Mouse (Mus musculus) left cerebral cortex, adult 18-20 months (tissue): ENCODE measurements around the gene Pard3b. TPM values are rescaled to one million over a fixed set of nuclear protein-coding genes. Genes with fewer than 3 reads are reported as not detected.
A peak's percentile ranks its signal among the peaks of the same experiment; 100 is the strongest.

Experiments
- DNase-seq, 2 experiments: peaks; one replicate each; pipeline ENCODE4 v3.0.0; 2021 to 2022; ENCODE audit warnings: low spot score in 2 of 2, mixed read lengths in 1 of 2
- long read RNA-seq, 2 experiments: library from polyadenylated mRNA; stranded (forward); transcript quantifications; one replicate each; pipeline ENCODE4 v2.0.0; 2021
- total RNA-seq, 2 experiments: library from RNA; stranded (reverse); gene quantifications; 2 replicates each; pipeline ENCODE4 v1.2.3; 2021

The Pard3b gene
- total RNA-seq, result 1 to 10 TPM; 3.1 to 3.7 TPM
- long read RNA-seq, experiment 1, partial matches to known transcripts, result 0 of 1 reads
- long read RNA-seq, experiment 1, other reads (novel, unspliced or antisense), result 1 of 1 reads
- long read RNA-seq, experiment 2, result 0 reads

DNA sequence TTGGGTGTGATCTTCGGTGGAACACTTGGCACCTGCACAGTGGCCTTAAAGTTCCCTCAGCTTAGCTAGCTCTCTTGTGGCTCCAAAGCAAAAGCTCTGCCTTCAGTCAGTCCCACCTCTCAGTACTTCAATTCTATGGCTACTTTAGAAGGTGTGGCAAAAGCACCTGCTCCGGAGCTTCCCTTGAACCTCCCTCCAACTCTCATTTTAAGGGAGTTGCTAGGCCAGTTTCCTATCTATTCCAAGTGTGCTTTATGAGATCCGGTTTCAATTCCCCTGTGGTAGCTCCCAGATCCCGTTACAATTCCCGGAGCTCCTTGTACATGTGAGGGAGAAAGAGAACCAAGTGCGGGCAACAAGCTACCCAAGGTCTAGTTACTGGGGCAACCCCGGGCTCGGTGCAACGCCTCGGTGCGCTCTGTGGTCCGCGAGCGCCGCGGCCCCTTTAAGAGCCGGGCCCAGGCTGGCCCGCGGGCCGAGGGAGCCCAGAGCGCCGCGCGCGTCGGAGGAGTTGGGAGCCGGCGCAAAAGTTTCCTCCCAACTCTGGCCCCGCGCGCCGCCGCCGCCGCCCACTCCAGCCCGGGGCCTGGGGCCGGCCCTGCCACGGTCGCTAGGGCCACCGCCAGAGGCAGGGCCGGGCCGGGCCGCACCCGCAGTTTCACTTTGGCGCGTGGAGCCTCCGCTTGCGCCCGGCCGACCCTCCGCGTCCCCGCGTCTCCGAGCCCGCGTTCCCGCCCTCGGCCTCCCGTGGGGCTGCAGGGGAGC, at the start of gene Pard3b:
TSS of gene Pard3b (plus strand) at position 478 of the 765 bp plus-strand sequence.
- peak; percentile 19 to 24 for DNase-seq

DNA sequence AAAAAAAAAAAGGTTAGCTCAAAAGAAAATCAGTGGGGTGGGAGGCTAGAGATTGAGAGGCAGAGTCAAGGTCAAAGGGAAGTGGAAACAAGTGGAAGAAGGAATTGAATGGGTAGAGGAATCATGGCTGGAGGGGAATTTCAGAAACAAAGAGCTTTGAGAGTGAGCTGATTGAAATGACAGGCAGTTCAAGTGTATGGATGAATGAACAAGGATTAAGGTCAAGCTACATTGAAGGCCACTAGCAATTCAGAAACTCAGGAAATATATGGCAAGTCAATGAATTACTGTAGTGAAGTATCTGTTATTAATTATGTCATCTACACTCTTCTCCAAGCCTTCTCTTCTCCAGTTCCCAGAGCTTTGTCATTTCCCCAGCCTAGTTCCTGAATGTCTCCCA, 22.4 kb upstream of the Pard3b start:
- DNase-seq, result no peak

DNA sequence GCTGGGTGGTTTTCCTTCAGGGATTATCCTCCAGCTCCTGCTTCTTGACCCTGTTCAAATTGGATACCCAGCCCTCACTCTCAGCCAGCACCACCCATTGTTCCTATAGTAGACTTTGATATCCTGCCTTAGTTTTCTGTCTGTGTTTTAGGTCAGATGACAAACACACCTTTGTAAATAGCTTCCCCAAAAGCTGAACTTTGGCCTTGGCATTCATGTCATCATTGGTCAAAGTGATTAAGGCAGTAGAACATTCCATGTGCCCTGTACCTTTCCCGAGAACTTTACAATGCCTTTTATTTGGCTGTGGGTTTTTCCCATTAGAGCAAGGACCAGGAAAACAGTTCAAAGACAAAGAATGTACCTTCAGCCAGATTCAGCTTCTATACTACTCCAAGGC, 18.0 kb upstream of the Pard3b start:
- DNase-seq, result no peak

DNA sequence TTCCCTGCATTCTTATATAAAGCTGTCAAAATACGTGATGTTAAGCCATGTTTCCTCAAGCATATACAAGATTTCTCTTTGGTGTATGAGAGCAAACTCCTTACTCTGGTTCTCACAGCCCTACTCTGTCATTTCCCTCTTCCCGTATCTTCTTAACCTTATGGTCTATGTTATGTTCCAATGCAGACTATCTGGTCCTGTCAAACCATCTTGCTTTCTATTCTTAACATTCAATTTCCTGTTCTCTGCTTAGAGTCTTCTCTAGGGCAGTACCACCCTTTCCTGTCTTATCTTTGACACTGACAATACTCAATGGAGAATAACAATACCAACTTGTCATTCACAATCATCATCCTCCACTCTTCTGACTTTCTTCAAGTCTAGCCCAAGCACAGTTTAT, 8.8 kb upstream of the Pard3b start:
- DNase-seq, result no peak

DNA sequence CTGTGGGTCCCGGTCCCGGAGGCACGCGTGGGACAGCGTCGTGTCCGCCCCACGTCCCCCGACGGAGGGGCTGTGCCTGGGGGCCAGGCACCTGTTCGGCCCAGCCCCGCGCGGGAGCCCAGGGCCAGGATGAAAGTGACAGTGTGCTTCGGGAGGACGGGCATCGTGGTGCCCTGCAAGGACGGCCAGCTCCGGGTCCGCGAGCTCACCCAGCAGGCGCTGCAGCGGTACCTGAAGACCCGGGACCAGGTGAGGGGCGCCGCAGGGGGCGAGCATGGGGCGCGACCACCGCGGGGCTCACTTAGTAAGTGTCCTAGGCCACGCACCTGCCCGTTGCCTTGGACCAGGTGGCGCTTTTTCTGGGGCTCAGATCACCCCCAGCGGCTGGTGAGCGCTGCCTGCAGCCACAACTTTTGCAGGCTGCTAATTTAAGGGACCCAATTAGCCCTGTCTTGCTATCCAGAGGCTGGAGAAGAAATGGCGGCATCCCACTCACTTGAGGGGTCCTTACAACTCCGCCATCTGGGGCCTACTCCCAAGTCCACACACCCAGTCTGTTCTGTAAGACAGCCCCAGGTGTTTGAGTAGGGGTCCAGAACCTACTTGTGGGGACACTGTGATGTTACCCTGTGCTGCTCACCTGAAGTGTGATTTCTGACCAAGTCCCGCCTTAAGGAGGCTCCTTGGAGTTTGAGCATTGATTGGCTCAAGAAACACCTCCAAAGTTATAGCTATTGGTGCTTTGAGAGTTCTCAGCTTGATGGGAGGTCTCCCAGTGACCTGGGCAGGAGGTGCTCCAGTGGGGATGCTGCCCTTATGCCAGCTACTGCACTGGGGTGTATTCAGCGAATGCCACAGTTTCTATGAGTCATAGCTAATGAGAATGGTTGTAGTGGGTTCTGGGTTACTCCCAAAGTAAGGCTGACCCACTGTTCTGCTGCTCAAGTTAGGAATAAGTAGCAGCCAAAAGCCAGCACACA, 780 bp downstream of the Pard3b start:
- no peak for DNase-seq

DNA sequence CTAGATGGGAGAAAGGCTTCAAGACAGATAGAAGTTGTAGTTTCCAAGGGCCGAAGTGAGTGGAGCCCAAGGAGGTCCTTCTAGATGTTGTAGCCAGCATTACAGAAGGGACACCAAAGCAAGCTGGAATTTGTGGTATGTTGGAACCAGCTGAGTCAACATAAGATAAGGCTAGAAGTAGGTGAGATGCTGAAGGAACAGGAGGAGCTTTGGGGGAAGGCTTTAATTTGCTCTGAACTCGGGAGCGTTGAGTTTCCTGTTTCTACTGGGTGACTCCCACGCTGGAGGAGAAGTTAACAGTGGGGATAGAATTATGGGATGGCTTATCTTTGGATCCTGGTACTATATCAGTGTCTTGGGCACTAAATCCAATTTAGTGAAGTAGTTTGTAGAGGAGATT, 3.3 kb downstream of the Pard3b start:
- no peak for DNase-seq

DNA sequence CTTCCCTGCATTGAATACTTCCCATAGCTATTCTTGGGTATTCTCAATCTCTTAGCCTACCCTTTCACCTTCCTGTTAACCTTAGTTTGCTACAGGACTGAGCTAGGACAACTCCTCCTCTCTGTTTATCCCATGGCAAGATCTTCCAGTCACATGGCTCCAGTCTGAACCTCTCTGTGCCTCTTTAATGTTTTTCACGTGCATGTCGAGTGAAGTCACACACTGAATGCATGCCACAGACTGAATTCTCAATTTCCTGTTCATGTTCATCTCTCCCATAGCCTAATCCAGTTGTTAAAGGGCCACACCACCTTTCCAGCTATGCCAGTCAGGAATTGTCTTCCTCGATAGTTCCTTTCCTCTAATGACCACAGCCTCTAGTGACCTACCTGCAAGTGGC, 6.4 kb downstream of the Pard3b start:
- no peak for DNase-seq

DNA sequence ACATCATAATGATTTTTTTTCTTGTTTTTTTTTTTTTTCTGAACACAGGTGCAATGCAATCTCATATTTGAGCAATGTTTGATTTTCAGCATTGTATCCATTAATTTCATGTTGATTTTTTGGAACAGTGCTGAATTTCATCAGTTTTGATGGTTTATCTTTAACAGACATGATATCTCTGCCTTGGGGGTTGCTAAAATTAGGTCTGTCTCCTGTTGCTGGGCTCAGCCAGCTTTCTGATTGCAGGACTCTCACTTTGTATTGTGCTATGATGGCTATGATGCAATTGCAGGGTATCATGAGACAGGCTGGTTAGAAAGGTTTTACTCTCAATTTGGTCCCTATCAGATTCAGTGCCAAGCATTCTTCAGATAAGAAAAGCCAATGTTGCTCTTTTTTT, 11.3 kb downstream of the Pard3b start:
- DNase-seq, result no peak

DNA sequence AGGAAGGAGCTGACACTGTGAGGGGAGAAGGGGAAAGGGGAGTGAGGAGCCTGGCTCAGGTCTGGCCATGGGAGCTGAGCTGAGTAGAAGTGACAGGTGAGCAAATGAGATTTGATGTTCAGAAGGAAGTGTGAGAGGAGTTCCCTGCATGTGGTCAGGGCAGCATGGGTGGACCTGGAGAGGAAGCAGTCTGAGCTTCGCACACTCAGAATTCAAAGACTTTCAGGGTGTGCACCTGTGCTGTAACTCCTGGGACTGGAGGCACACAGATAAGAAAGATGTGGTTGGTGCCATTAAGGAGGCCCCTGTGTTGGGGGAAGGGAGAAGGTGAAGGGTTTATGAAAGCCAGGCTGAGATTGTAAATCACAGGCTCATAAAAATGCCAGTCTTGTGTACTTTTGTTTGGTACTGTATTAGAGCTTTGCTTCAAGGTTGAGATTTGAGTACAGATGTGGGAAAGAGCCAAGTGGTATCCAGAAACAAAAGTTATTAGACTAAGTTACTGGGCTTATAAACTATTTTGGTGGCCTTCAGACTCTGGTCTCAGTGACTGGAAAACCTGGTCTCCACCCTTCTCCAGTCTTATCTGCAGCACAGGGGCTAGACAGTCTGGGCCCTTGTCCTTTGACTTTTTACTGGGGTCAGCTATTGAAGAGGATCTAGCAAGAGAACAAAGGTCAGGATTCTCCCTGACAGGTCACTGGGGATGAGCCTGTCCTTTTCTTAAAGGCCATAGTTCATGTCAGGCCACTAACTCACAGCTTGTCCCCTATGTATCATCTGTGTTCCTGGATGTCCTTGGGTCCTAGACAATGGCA, 13.0 kb downstream of the Pard3b start:
- no peak for DNase-seq

DNA sequence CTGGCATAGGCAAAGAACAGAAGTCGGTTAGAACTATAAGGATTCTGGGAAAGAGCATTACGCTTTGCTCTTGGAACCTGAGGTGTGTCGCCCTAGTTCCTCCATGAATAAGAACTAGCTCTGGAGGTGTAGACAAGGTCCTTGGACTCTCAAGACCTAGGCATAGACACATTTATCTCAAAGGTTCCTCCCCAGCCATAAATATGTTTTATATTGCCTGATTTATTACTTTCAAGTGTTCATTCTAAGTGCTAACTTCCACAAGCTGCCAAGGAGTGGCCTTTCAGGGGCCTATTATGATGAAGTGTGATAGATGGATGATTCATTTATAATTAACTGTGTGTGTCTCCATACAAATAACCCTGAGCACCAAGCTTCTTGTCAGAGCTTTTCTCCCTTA, 19.1 kb downstream of the Pard3b start:
- DNase-seq, result no peak

DNA sequence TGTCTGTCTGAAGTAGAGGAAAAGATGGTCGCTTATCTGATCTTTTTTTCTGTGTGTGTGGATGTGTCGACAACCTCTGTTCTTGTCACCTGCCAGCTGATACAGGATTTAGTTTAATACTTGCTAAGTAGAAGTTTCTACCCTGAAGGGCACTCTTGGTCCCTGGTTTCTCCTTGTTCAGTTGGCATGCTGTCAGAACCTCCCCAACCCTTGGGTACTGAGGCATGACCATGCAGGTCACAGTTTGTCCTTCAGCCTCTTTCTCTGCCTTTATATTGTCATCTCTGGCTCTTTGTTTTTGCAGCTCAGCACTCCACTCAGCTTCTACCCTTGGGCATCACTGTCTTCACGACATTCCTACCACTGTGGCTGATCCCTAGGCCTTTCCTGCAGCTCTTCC, 21.3 kb downstream of the Pard3b start:
- DNase-seq, result no peak

DNA sequence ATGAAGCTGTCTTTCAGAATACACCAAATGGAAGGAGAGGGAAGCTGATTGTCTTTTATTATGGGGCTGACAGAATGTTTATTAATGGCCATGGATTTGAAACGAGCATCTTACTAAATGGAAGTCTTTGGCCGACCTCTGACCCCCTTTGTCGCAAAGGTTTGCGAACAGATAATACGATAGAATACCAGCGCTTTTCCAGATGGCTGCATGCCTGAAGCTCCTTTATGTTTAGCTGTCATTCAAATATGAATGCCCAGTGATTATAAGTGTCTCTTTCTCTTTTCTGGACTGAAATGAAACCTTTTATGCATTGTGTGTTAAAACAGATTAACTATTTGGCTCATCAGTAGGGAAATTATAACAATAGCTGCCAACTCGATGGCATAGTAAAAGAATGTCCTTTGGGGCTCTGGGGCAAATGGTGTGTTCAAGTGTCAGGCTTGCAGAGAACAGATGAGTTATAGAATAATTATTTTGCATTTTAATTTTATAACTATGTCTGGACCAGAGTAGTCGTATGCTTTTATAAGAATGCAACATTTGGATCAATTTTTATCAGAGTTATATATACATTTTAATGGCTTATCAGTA, 46.7 kb downstream of the Pard3b start:
- DNase-seq, result no peak

DNA sequence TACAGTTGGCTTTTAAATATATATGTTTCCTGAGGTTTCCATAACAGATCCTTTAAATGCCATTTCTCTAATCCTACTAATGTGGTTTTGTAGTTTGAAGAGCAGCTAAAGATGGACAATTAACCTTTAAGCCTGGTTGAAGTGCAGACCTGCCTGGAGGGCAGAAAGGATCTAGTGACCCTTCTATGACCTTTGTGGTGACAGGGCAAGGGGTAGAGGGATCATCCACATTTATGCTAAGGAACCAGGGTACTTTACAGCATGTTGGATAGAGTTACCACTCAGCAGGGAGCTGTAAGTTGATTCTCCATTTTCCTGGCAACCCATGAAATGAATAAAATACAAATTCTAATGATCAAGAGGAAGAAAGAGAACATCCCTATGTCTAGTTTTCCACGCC, 47.3 kb downstream of the Pard3b start:
- DNase-seq, result no peak

DNA sequence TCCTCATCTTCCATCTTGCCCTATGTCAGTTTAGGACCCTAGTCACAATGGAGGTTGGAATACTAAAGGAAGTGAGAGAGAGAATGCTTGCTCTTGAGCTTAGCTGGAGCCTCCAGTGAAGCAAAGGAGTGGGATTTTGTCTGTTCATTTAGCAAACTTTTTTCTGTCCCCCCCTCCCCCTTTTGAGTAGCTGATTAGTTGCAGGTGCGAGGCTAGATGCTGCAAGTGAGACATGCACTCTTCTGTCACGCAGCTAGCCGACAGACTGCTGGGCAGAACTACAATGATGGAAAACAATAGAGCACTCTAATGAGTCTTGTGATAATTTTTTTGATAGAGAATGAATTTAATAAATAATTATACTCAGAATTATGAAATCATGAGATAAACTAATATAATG, 49.7 kb downstream of the Pard3b start:
- no peak for DNase-seq

DNA sequence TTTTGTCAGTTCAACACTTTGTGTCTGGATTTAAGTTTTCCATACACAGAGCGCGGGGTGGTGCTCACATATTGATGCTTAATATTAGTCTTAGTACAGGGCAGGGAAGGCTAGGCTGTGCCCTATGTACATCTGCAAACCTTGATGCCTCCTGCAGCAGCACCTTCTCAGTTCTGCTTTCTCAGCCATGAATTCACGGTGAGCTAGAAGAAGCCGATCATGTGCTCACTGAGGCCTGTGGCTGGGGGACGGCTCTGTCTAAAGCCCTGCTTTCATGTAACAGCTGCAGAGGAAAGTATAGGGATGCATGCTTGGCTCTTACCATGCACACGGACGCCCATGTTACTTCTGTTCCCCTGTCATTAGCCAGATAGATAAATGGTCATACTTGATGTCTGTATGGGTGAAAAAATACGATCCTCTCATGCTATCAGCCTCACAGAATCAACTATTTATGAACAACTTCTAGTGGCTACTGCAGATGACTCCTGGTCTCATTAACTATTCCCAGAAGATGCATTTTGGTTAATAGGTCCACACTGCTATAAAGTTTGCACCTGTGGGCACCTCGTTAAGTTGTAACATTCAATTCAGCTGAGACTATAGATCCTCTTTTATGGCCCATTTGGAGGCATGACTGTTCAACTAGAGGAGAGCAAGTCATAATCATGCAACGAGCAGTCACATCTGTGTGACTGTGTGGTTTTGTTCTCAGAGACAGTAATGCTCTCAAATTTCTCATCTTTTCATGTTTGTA, 60.0 kb downstream of the Pard3b start:
- DNase-seq, result no peak

DNA sequence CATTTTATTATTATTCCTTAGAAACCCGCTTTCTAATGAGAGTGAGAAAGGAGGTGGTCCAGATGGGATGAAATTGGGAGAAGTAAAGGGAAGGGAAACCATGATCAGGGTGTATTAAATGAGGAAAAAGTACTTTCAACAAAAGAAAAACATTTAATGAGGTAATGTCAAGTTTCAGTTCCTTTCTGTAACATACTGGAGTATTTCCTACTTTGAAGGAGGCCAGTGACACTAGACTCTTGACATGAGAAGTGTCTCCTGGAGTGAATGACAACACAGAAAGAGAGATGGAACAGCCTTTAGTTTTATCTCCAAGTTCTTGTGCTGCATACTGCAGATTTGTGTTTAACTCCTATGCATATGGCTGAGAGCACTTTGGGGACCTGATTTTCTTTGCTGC, 71.2 kb downstream of the Pard3b start:
- no peak for DNase-seq

DNA sequence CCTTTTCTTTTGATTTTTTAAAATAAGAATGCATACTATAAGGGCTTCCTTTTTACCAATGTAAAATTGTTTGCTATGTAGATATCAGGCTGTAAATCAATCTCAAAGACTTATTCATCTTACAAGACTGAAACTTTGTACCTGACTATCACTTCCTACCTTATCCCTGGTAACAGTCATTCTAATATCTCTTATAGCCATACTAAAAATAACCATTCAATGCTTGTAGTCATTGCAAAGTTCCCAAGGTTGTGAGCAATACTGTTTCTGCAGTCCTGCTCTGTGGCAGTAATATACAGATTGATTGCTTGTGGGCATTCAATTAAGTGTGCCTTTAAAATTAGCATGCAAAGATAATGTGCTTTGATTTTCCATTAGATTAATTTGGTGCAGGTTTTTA, 72.9 kb downstream of the Pard3b start:
- DNase-seq, result no peak

DNA sequence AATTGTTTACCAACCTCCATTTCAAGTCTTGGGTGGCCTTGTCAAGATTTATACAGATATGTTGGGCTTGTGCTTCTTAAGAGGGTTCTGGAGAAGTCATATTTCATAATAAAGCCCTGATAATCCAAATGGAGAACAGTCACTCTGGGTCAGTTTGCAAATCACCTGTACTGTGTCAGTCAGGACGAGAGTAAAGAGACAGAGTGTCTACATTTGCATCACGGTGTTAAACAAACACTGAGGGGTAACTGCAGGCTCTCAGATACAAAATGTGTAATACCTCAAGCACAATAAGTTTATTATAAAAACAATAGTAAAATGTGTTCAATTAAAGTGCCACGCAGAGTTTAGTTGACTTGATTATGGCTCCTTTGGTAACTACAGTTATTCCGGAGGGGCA, 91.0 kb downstream of the Pard3b start:
- no peak for DNase-seq

DNA sequence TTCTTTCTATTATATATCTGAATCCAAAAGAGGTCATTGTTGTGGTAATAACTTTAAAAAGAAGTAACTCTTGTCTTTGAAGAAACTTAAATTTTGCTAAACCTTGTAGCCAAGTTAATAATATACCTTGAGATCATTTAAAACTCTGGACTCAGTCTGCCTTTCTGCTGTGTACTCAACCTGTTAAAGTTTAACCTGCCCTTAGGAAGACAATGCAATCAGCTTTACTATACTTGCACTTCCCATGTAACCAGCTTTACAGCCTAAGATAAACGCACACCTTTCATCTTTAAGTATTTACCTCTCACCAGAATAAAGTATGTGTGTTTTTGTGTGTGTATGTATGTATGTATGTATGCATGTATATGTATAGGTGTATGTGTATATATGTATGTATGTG, 97.9 kb downstream of the Pard3b start:
- DNase-seq, result no peak

DNA sequence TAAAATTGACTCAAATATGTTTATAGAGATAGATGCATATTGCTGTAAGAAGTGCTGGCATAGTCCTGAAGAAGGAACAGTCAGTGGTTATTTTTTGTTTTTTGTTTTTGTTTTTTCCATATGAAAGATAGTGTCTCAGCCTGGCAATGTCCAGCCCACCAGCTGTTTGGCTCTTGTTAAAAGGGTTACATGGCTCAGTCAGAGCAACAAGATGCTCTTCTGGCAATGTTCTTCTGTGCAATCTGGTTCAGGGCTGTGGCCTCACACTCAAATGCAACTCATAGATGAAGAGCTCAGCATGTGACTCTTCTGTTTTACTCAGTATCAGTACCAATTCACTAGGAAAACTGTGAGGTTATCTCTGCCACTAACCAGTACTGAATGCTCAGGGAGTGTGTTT, 104.2 kb downstream of the Pard3b start:
- no peak for DNase-seq
